ENCODE assay signal across 10 mouse cellular contexts in the genomic region with DNA sequence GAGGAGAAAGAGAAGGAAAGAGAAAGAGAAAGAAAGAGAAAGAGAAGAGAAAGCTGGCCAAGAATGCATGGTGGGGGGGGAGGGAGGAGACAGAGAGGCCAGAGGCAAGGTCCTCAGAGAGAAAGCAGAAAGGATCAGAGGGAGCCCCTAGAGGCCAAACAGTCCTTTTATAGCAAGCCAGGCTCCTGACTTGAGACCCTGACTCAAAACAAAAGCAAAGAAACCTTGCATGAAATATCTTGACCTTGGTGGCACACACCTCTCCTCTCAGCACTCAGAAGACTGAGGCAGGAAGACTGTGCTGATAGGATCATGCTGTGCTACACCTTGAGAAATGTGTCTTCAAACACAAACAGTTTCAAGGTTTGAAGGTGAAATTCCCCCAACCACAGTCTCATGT. TPM values are rescaled to one million over a fixed set of nuclear protein-coding genes. Genes with fewer than 3 reads are reported as not detected.
DNase-seq lines count a peak whose midpoint lies in the region; ATAC-seq and TF ChIP-seq lines count a peak whose summit lies in the region.
"Not testable (repeated sequence)": the region's sequence is repeated elsewhere in the genome, so short reads cannot be mapped to it uniquely, and the experiment has no call there.
"Had no signal": no experiment of that assay in that cellular context is flagged by ENCODE, and none has a peak within 500 bp of the region (broad histone marks: within the 10 kb centered on the region; RNA-seq: fewer than 3 reads in every experiment).

No protein-coding gene starts in this region.

- H3K36me3 ChIP-seq in CH12.LX (replicated peaks in 1 of 2; ENCODE audit: control insufficient read depth in 1 of 2, insufficient read depth in 1 of 2, low read length in 1 of 2): not testable (repeated sequence)

- dilution Hi-C loops in CH12.LX (cut with MboI; ENCODE audit: extremely low pct_ligation_motif_present, extremely low pct_unique_long_range_greater_than_20kb, low sequenced_read_pairs): not testable (repeated sequence)

- peaks cover 8 to 10% of the 10 kb centered on the region in 2 experiments; a peak in 3 of 4 replicates for H3K4me1 ChIP-seq in CH12.LX (ENCODE audit: control insufficient read depth in 1 of 2, insufficient read depth in 2 of 2)

- TF ChIP-seq CTCF in CH12.LX (conservative IDR thresholded peaks at IDR 0.05 in 1 of 2, IDR thresholded peaks at IDR 0.05 in 1 of 2; ENCODE audit: low read depth in 2 of 2, low read length in 2 of 2): not testable (repeated sequence)

- H3K4me2 ChIP-seq in CH12.LX (ENCODE audit: insufficient read depth, low read depth, poor library complexity, severe bottlenecking): peak overlapping the region; percentile 61

- not testable (repeated sequence) for H3K9me3 ChIP-seq in CH12.LX (replicated peaks; ENCODE audit: low read length)

- not testable (repeated sequence) for TF ChIP-seq EP300 in CH12.LX (IDR thresholded peaks at IDR 0.05; ENCODE audit: low read length)

- H3K9ac ChIP-seq in CH12.LX (ENCODE audit: insufficient read depth, low read depth): not testable (repeated sequence)

- TF ChIP-seq POLR2A in CH12.LX (IDR thresholded peaks at IDR 0.05; ENCODE audit: low read depth, low read length): not testable (repeated sequence)

- DNase-seq in A20 (ENCODE audit: low read depth, low spot score): peak; percentile 32
- peak; percentile 38 for DNase-seq in CD4-positive helper T cell, adult 2 months (ENCODE audit: low read depth, low spot score)
- not testable (repeated sequence) for DNase-seq in CH12.LX (ENCODE audit: extremely low read depth)
- DNase-seq in T-cell, adult 2 months (ENCODE audit: low spot score): peak; percentile 39
- peak; percentile 51 for DNase-seq in induced T-regulatory cell, adult 2 months (ENCODE audit: low read depth)

- not testable (repeated sequence) for TF ChIP-seq RAD21 in CH12.LX (IDR thresholded peaks at IDR 0.05; ENCODE audit: low read depth, low read length)

- peak; percentile 13 for ATAC-seq in CD4-positive, CD25-positive, alpha-beta regulatory T cell, adult 4 months
- ATAC-seq in activated CD4-positive, CD25-positive, alpha-beta regulatory T cell, adult 4 months: peak; percentile 4
- peak; percentile 11 for ATAC-seq in inflammation-experienced regulatory T-cells, adult 6 months

- H3K4me3 ChIP-seq in CH12.LX (replicated peaks in 1 of 3; ENCODE audit: low read depth in 2 of 3, low read length in 2 of 3, poor library complexity in 1 of 3): not testable (repeated sequence)

- H3K27me3 ChIP-seq in CH12.LX (replicated peaks): not testable (repeated sequence)

- H3K79me2 ChIP-seq in CH12.LX (replicated peaks; ENCODE audit: control insufficient read depth, extremely low read depth, insufficient read depth, poor library complexity, severe bottlenecking): peaks cover 13% of the 10 kb centered on the region

- peak overlapping the region; percentile 78 for H3K27ac ChIP-seq in CH12.LX (ENCODE audit: insufficient read depth, low read depth)

- in situ Hi-C loops in CH12.LX (cut with MboI; ENCODE audit: low pct_ligation_motif_present, low pct_unique_long_range_greater_than_20kb, low sequenced_read_pairs): not testable (repeated sequence)

TF ChIP-seq in CH12.LX, 34 proteins besides CTCF, POLR2A, EP300 and RAD21:
- 0 out of 2 replicates have a peak, but pooled peaks have one; percentile 42 for TF ChIP-seq JUND (conservative IDR thresholded peaks at IDR 0.05; ENCODE audit: low read depth, low read length)
- peak; percentile 79 for TF ChIP-seq IRF4 (IDR thresholded peaks at IDR 0.05; ENCODE audit: low read depth, low read length)
- TF ChIP-seq MEF2A (IDR thresholded peaks at IDR 0.05; ENCODE audit: borderline replicate concordance, low read depth, low read length): peak; percentile 62; the same call in 1 of the 2 replicates
- peak; percentile 50 for TF ChIP-seq ETS1 (conservative IDR thresholded peaks at IDR 0.05; ENCODE audit: low read depth, low read length)
- TF ChIP-seq BHLHE40 (IDR thresholded peaks at IDR 0.05; ENCODE audit: low read depth, low read length): peak; percentile 25; the same call in 1 of the 2 replicates
TF ChIP-seq in CH12.LX: peak in this region for 5; not testable (repeated sequence) for 29.

RNA-seq across cellular contexts. Expression of gene Mthfsl, which starts 1.5 kb away (rescaled TPM):
- polyA plus RNA-seq in CD4-positive, CD25-positive, alpha-beta regulatory T cell, adult 4 months (2017; shearing (Covaris generic)): 100 to 1,000 TPM; 110 to 117 TPM
- 29.6 and 34.1 TPM in 2 replicates for total RNA-seq in CH12.LX (2012; rRNA removed)
- 31.8 and 32.2 TPM in 2 replicates for total RNA-seq in CH12.LX (2014; rRNA removed)
- polyA plus RNA-seq in CH12.LX (2012; ENCODE audit: insufficient read length, low read depth): 30.2 and 34.2 TPM in 2 replicates
- polyA plus RNA-seq in activated CD4-positive, CD25-positive, alpha-beta regulatory T cell, adult 4 months (2017; shearing (Covaris generic)): 100 to 1,000 TPM in 1 of 2 experiments, 10 to 100 TPM in 1; 95.6 to 109 TPM
- polyA plus RNA-seq in inflammation-experienced regulatory T-cells, adult 6 months (2017; shearing (Covaris generic)): 100 to 1,000 TPM; 118 to 144 (median 135) TPM

RNA-seq across cellular contexts. Expression of gene Bcl2a1d, which starts 10.1 kb away (rescaled TPM):
- 10 to 100 TPM; 54.1 to 68.7 TPM for polyA plus RNA-seq in CD4-positive, CD25-positive, alpha-beta regulatory T cell, adult 4 months (2017; shearing (Covaris generic))
- 183 and 326 TPM in 2 replicates for total RNA-seq in CH12.LX (2012; rRNA removed)
- total RNA-seq in CH12.LX (2014; rRNA removed): 488 and 522 TPM in 2 replicates
- 207 and 300 TPM in 2 replicates for polyA plus RNA-seq in CH12.LX (2012; ENCODE audit: insufficient read length, low read depth)
- 100 to 1,000 TPM in 1 of 2 experiments, 10 to 100 TPM in 1; 91.4 to 139 TPM for polyA plus RNA-seq in activated CD4-positive, CD25-positive, alpha-beta regulatory T cell, adult 4 months (2017; shearing (Covaris generic))
- polyA plus RNA-seq in inflammation-experienced regulatory T-cells, adult 6 months (2017; shearing (Covaris generic)): 100 to 1,000 TPM; 103 to 282 (median 149) TPM
- total RNA-seq: adrenal gland, postnatal 25 days had no signal
- polyA plus RNA-seq: G1E had no signal
